Mouse (Mus musculus) small intestine, adult 2 months (tissue): Measurements from ENCODE around the gene Acp5. TPM values are rescaled to one million over a fixed set of nuclear protein-coding genes. Genes with fewer than 3 reads are reported as not detected.

Experiments used
- H3K27ac ChIP-seq: fragments of 200-500 bp; 2 replicates; pipeline ENCODE4 v1.5.1; 2012; ENCODE audit warnings: low read depth, low read length, control low read depth, inconsistent platforms; ENCODE audit not compliant: insufficient read depth
- H3K27me3 ChIP-seq: fragments of 200-500 bp; 2 replicates; pipeline ENCODE4 v1.6.1; 2012; ENCODE audit warnings: mild to moderate bottlenecking, moderate library complexity, low read length, inconsistent platforms; ENCODE audit not compliant: control insufficient read depth, insufficient read depth
- H3K36me3 ChIP-seq: fragments of 200-500 bp; 2 replicates; pipeline ENCODE4 v1.6.1; 2012; ENCODE audit warnings: mild to moderate bottlenecking, low read length, control low read depth, inconsistent platforms; ENCODE audit not compliant: control insufficient read depth, insufficient read depth
- H3K4me1 ChIP-seq: fragments of 200-500 bp; 2 replicates; pipeline ENCODE4 v1.6.1; 2012; ENCODE audit warnings: low read length, inconsistent platforms, mixed read lengths; ENCODE audit not compliant: control insufficient read depth, insufficient read depth, insufficient read length
- H3K4me3 ChIP-seq: fragments of 200-500 bp; 2 replicates; pipeline ENCODE4 v1.5.1; 2012; ENCODE audit warnings: low read depth, mild to moderate bottlenecking, control low read depth, inconsistent platforms, low read length, moderate library complexity
- CTCF ChIP-seq: fragments of 200-500 bp; IDR thresholded peaks from 2 replicates; pipeline ENCODE4 v1.5.1; 2012; ENCODE audit warnings: low read depth, mild to moderate bottlenecking, control low read depth, inconsistent platforms, low read length, moderate library complexity, mixed read lengths; ENCODE audit not compliant: insufficient replicate concordance, insufficient read length; ENCODE audit errors: extremely low read depth
- POLR2A ChIP-seq: fragments of 200-500 bp; IDR thresholded peaks from 2 replicates; pipeline ENCODE4 v1.6.1; 2012; ENCODE audit warnings: low read depth, mild to moderate bottlenecking, control low read depth, inconsistent platforms, low read length, moderate library complexity
- WGBS: fragments of 180-500 bp; shearing (Covaris S2); methylation state at CpG from one replicate; pipeline ENCODE4 v1.1.7; 2018; 5-methylcytosine and 5-hydroxymethylcytosine counted together
- polyA plus RNA-seq: library from polyadenylated mRNA; depleted of rRNA; stranded (reverse); fragments of >200 nt; gene quantifications from 2 replicates; pipeline ENCODE4 v1.2.3, GENCODE M21; 2012

The Acp5 gene
- polyA plus RNA-seq, 1 experiment, result 203 TPM

DNA sequence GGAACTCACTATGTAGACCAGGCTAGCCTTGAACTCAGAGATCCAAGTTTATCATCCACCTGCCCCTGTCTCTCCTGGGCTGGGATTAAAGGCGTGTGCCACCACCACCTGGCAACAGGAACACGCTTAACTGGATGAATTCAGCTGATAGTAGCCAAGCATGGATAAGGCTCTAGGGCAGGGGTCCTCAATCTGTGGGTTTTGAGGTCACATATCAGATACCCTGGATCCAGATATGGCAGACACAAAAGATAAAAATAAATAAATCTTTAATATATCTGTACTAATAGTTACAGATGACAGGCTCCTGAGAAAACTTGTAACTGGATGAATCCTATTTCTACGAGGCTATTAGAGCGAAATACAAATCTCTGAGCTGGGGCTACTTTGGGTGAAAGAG, 19.9 kb downstream of the Acp5 start:
- H3K27ac ChIP-seq, result no peak overlapping the region
- WGBS, result 73% methylated on average over 4 of the region's 4 CpGs
- no peaks in the 10 kb centered on the region for H3K27me3 ChIP-seq
- H3K4me3 ChIP-seq, result no peak overlapping the region
- no peak for TF ChIP-seq POLR2A
- no peak for TF ChIP-seq CTCF
- peaks cover 24% of the 10 kb centered on the region for H3K36me3 ChIP-seq
- H3K4me1 ChIP-seq, result peaks cover 5% of the 10 kb centered on the region

DNA sequence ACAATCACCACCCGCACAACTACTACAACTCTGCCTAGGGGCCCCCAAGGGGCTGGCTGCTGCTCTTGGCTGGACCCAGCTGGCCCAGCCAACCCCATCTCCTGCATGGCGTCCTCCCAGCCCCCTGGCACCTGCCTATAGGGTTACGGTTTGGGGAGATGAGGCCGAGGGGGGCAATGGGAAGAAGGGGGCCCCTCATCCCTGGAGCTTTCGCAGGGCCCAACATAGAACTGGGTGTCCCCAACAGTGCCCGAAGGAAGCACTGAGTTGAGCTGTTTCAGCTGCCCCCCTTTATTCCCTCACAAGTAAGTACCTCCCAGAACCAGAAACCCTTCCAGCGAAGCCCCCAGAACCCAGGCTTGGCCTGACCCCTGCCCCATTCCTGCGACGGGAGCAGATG, 27.3 kb downstream of the Acp5 start:
- Histone ChIP-seq H3K4me1 (no peaks in the 10 kb centered on the region), H3K27ac (no peak overlapping the region), H3K27me3 (no peaks in the 10 kb centered on the region), H3K4me3 (no peak overlapping the region), H3K36me3 (peaks cover 24% of the 10 kb centered on the region)
- 86% methylated on average over 9 of the region's 9 CpGs for WGBS
- no peak for TF ChIP-seq CTCF
- no peak for TF ChIP-seq POLR2A

DNA sequence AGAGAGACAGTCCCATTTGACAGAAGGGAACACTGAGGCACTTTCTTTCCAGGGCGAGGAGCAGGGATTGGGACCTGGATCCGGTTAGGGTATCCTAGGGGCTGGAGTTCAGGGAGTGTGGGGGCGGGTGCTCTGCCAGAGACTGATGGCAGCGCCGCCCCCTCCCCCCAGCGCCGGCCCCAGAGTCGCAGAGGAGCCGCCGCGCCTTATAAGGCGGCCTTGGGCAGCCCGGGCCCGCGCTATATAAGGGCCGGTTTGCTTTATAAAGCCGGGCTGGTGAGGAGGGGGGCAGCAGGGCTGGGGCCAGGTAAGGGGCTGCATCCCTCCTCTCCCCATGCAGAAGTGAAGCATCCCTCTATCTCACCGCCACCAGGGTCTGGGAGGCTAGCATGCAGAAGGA, 35.6 kb downstream of the Acp5 start:
- 6% methylated on average over 18 of the region's 18 CpGs for WGBS
- TF ChIP-seq CTCF, result no peak
- no peak for TF ChIP-seq POLR2A
- peak overlapping the region; percentile 36 for H3K4me3 ChIP-seq
- H3K36me3 ChIP-seq, result no peaks in the 10 kb centered on the region
- peaks cover 6% of the 10 kb centered on the region for H3K4me1 ChIP-seq
- peaks cover 24% of the 10 kb centered on the region for H3K27me3 ChIP-seq
- H3K27ac ChIP-seq, result peak overlapping the region; percentile 60

DNA sequence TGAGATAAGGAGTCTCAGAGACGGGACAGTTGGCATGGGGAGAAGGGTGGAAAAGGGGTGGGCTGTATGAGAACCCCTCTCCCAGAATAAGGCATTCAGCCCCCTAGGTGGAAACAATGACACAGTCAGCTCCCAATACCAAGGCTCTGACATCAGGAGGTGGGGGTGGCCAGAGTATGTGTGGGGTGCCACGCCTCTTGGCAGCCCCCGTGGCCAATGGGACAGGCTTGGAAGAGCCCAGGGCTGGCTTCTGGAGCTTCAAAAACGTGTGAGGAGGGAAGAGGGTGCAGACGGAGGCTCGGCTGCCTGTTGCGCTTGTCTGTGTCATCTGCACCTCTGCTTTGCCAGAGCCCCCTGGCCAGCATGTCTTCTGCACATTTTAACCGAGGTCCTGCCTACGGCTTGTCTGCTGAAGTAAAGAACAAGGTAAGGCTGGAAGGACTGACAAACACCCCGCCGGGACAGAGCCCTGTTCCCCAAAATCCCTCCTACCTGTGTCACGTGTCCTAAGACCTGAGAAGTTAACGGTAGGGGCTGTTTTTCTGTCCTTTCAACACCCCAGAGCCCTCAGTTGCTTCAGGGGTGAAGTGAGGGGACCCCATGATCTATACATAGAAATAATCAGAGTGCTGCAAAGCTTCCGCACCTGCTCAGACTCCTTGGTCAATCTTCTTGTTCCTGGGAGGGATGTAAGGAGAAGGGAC, 36.4 kb downstream of the Acp5 start, which contains the start of gene Cnn1:
TSS of gene Cnn1 (plus strand) at position 224 of the 704 bp plus-strand sequence.
- H3K27me3 ChIP-seq, result peaks cover 24% of the 10 kb centered on the region
- H3K27ac ChIP-seq, result peak within 1 kb of the TSS; percentile 60
- H3K36me3 ChIP-seq, result no peaks in the 10 kb centered on the region
- H3K4me3 ChIP-seq, result peak within 1 kb of the TSS; percentile 46
- TF ChIP-seq CTCF, result no peak
- TF ChIP-seq POLR2A, result peak; percentile 53; the same call in 1 of the 2 replicates
- peaks cover 6% of the 10 kb centered on the region for H3K4me1 ChIP-seq
- WGBS, result 6% methylated on average over 14 of the region's 14 CpGs

- WGBS, result 1% methylated on average over 24 of the region's 24 CpGs
- H3K27ac ChIP-seq, result no peak overlapping the region
- H3K36me3 ChIP-seq, result no peaks in the 10 kb centered on the region
- TF ChIP-seq POLR2A (no peak), CTCF (peak; percentile 67)
- H3K27me3 ChIP-seq, result peaks cover 24% of the 10 kb centered on the region
- H3K4me3 ChIP-seq, result peak overlapping the region; percentile 59
- peaks cover 6% of the 10 kb centered on the region for H3K4me1 ChIP-seq
These were observed 39.6 kb downstream of the Acp5 start for GRCm38 (mm10) chr9:22095854-22096307.

DNA sequence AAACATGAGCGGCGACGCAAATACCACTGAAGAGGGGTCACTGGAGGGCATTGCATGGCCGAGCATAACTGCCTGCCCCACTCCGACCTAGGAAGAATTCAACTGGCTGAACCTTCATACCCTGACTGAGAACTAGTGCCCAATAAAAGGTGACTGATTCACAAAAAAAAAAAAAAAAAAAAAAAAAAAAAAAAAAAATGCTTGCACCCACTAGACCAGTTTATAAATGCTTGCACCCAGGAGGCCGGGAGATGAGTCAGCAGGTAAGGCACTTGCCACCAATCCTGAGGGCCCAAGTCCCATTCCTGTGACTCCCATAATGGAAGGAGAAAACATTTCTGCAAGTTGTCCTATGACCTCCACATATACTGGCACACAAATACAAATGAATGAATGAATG, 42.8 kb downstream of the Acp5 start:
- Histone ChIP-seq H3K4me1 (peaks cover 6% of the 10 kb centered on the region), H3K4me3 (no peak overlapping the region), H3K27me3 (peaks cover 5% of the 10 kb centered on the region), H3K27ac (no peak overlapping the region), H3K36me3 (no peaks in the 10 kb centered on the region)
- TF ChIP-seq POLR2A (no peak), CTCF (no peak)
- WGBS, result 75% methylated on average over 6 of the region's 6 CpGs

- Histone ChIP-seq H3K27ac (no peak overlapping the region), H3K27me3 (no peaks in the 10 kb centered on the region), H3K4me1 (no peaks in the 10 kb centered on the region), H3K36me3 (no peaks in the 10 kb centered on the region), H3K4me3 (no peak overlapping the region)
- 79% methylated on average over 7 of the region's 7 CpGs for WGBS
- TF ChIP-seq POLR2A (no peak), CTCF (no peak)
These were observed 45.5 kb downstream of the Acp5 start for GRCm38 (mm10) chr9:22089986-22090385.

DNA sequence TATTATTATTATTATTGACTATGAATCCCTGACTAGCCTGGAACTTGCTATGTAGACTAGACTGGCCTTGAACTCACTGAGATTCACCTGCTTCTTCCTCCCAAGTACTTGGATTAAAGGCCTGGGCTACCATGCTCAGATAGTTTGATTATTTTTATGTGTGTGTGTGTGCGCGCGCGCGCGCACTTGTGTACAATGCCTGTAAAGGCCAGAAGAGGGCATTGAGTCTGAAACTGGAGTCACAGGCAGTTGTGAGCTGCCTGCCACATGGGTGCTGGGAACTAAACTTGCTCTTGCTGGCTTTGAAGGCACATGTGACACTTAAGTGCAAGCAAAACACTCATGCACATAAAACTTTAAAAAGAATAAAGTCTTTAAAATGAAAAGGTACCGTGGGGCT, 46.2 kb downstream of the Acp5 start:
- 98% methylated on average over 7 of the region's 7 CpGs for WGBS
- Histone ChIP-seq H3K27me3 (no peaks in the 10 kb centered on the region), H3K36me3 (no peaks in the 10 kb centered on the region), H3K27ac (no peak overlapping the region), H3K4me1 (no peaks in the 10 kb centered on the region), H3K4me3 (no peak overlapping the region)
- TF ChIP-seq POLR2A, result no peak
